Mouse (Mus musculus): ENCODE measurements around the gene Med23. TPM values are rescaled to one million over a fixed set of nuclear protein-coding genes. Genes with fewer than 3 reads are reported as not detected.

Gene Med23
- total and polyA plus RNA-seq, 2 experiments from 2014 or later: 7.1 to 35.0 TPM

DNA sequence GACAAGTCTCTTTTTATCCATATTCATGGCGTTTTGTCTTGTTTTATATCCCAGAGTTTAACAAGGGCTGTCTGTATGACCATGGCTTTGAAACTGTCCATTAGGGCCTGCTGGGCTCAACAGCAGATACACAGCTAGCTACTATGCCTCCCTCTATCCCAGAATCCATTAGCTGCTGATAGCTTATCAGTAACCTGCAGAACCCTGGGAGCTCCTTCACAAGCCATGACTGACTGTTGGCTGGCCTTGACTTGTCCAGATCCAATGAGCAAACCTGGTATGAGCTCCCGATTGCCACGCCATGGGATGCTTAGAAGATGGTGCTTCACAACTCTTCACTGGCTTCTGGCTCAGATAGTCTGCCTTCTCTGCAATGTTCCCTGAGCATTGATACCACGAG is 29.0 kb upstream of the Med23 start:
- peaks cover 6% of the 10 kb centered on the region; the same call in 1 of the 2 replicates for H3K9me3 ChIP-seq (replicated peaks; ENCODE audit: control insufficient read depth, low read length)
- H3K27me3 ChIP-seq (ENCODE audit: control insufficient read depth, insufficient read depth, low read length): no peaks in the 10 kb centered on the region
- no peak overlapping the region for H3K9ac ChIP-seq (replicated peaks; ENCODE audit: low read depth, low read length)
- H3K4me2 ChIP-seq (ENCODE audit: low read depth, low read length): no peak overlapping the region
- no peaks in the 10 kb centered on the region for H3K36me3 ChIP-seq (replicated peaks; ENCODE audit: control insufficient read depth, insufficient read depth, low read length)
- H3K4me3 ChIP-seq (ENCODE audit: low read depth, low read length): no peak overlapping the region
- TF ChIP-seq CTCF (IDR thresholded peaks at IDR 0.05; ENCODE audit: low read depth): no peak
- TF ChIP-seq EP300 (IDR thresholded peaks at IDR 0.05; ENCODE audit: low read depth): no peak
- no peak for DNase-seq (ENCODE audit: low spot score)
- H3K27ac ChIP-seq (ENCODE audit: low read depth): no peak overlapping the region
- ATAC-seq (ENCODE audit: insufficient read depth, low read depth): no peak
- 79% methylated on average over 4 of the region's 4 CpGs for WGBS
- no peaks in the 10 kb centered on the region for H3K4me1 ChIP-seq (ENCODE audit: control insufficient read depth, insufficient read depth)

DNA sequence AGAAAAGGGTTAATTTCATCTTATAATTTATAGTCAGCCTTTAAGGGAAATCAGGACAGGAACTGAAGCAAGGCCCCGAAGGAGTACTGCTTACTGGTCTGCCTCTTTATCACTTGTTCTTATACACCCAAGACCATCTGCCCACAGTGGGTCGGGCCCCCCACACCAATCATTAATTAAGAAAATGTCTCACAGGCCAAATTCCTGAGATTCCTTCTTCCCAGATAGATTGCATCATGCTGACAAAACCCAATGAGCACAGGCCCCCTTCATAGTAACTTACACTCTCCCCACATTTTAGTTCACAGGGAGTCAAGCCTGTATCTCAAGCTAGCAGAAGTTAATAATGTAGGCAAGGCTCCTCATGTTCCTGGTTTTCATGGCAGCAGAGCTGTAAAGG is 27.8 kb upstream of the Med23 start:
- Histone ChIP-seq H3K27ac (ENCODE audit: low read depth) (no peak overlapping the region), H3K4me3 (ENCODE audit: low read depth, low read length) (no peak overlapping the region), H3K9ac (replicated peaks; ENCODE audit: low read depth, low read length) (no peak overlapping the region), H3K4me1 (ENCODE audit: control insufficient read depth, insufficient read depth) (no peaks in the 10 kb centered on the region), H3K36me3 (replicated peaks; ENCODE audit: control insufficient read depth, insufficient read depth, low read length) (no peaks in the 10 kb centered on the region), H3K4me2 (ENCODE audit: low read depth, low read length) (no peak overlapping the region), H3K27me3 (ENCODE audit: control insufficient read depth, insufficient read depth, low read length) (no peaks in the 10 kb centered on the region), H3K9me3 (replicated peaks; ENCODE audit: control insufficient read depth, low read length) (peaks cover 6% of the 10 kb centered on the region; the same call in 1 of the 2 replicates)
- TF ChIP-seq EP300 (IDR thresholded peaks at IDR 0.05; ENCODE audit: low read depth) (no peak), CTCF (IDR thresholded peaks at IDR 0.05; ENCODE audit: low read depth) (no peak)
- DNase-seq (ENCODE audit: low spot score) (no peak), ATAC-seq (ENCODE audit: insufficient read depth, low read depth) (no peak)
- 24% methylated on average over 2 of the region's 2 CpGs for WGBS

DNA sequence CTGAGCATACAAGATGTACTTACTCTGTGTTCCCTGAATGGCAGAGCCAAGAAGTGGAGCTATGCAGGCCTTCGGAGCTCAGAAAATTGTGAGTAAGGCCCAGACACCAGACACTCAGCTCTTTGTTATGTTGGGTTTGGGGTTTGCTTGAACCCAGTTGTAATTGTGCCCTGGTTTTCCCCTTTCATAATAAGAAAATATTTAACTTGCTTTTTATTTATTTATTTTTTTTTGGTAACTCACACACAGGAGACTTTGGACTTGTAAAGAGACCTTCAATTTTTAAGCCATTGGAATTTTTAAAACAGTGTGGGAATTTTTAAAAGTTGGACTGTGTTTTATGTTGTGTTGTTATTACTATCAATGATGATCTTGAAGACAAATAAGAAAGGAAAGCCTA is 27.1 kb upstream of the Med23 start, which contains the start of gene Enpp3:
Enpp3 (minus strand) TSS at position 148 of the 400 bp plus-strand sequence.
- no peak within 1 kb of the TSS for H3K27ac ChIP-seq (ENCODE audit: low read depth)
- H3K9me3 ChIP-seq (replicated peaks; ENCODE audit: control insufficient read depth, low read length): peaks cover 6% of the 10 kb centered on the region; the same call in 1 of the 2 replicates
- no peaks in the 10 kb centered on the region for H3K27me3 ChIP-seq (ENCODE audit: control insufficient read depth, insufficient read depth, low read length)
- no peak within 1 kb of the TSS for H3K9ac ChIP-seq (replicated peaks; ENCODE audit: low read depth, low read length)
- 90% methylated on average over 1 of the region's 1 CpGs for WGBS
- H3K4me1 ChIP-seq (ENCODE audit: control insufficient read depth, insufficient read depth): no peaks in the 10 kb centered on the region
- ATAC-seq (ENCODE audit: insufficient read depth, low read depth) (no peak), DNase-seq (ENCODE audit: low spot score) (no peak)
- H3K4me3 ChIP-seq (ENCODE audit: low read depth, low read length): no peak within 1 kb of the TSS
- H3K4me2 ChIP-seq (ENCODE audit: low read depth, low read length): no peak within 1 kb of the TSS
- TF ChIP-seq EP300 (IDR thresholded peaks at IDR 0.05; ENCODE audit: low read depth): no peak
- TF ChIP-seq CTCF (IDR thresholded peaks at IDR 0.05; ENCODE audit: low read depth): no peak
- H3K36me3 ChIP-seq (replicated peaks; ENCODE audit: control insufficient read depth, insufficient read depth, low read length): no peaks in the 10 kb centered on the region

DNA sequence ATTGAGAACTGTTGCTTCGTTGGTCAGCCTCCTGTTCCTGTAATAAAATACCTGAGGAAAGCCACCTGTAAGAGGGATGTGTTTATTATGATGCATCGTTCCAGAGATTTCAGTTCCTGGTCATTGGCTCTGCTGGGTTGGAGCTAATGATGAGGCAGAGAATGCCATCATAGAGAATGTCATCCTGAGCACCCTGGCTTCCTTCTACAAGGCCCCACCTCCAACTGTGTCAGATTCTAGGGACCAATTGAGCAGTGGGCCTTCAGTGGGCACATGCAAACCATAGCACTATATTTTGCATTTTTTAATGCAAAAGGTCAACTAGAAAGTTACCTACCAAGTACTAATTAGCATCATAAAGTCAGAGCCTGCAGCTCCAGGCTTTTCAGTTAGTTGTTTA is 6.6 kb upstream of the Med23 start:
- Histone ChIP-seq H3K9ac (replicated peaks; ENCODE audit: low read depth, low read length) (no peak overlapping the region), H3K9me3 (replicated peaks; ENCODE audit: control insufficient read depth, low read length) (no peaks in the 10 kb centered on the region), H3K4me2 (ENCODE audit: low read depth, low read length) (no peak overlapping the region), H3K4me1 (ENCODE audit: control insufficient read depth, insufficient read depth) (no peaks in the 10 kb centered on the region), H3K4me3 (ENCODE audit: low read depth, low read length) (no peak overlapping the region), H3K36me3 (replicated peaks; ENCODE audit: control insufficient read depth, insufficient read depth, low read length) (no peaks in the 10 kb centered on the region), H3K27me3 (ENCODE audit: control insufficient read depth, insufficient read depth, low read length) (no peaks in the 10 kb centered on the region), H3K27ac (ENCODE audit: low read depth) (no peak overlapping the region)
- WGBS: 64% methylated on average over 2 of the region's 2 CpGs
- TF ChIP-seq CTCF (IDR thresholded peaks at IDR 0.05; ENCODE audit: low read depth) (no peak), EP300 (IDR thresholded peaks at IDR 0.05; ENCODE audit: low read depth) (no peak)
- DNase-seq (ENCODE audit: low spot score) (no peak), ATAC-seq (ENCODE audit: insufficient read depth, low read depth) (no peak)

- Histone ChIP-seq H3K4me2 (ENCODE audit: low read depth, low read length) (no peak overlapping the region), H3K9me3 (replicated peaks; ENCODE audit: control insufficient read depth, low read length) (no peaks in the 10 kb centered on the region), H3K27me3 (ENCODE audit: control insufficient read depth, insufficient read depth, low read length) (no peaks in the 10 kb centered on the region), H3K27ac (ENCODE audit: low read depth) (no peak overlapping the region), H3K4me3 (ENCODE audit: low read depth, low read length) (no peak overlapping the region), H3K4me1 (ENCODE audit: control insufficient read depth, insufficient read depth) (no peaks in the 10 kb centered on the region), H3K36me3 (replicated peaks; ENCODE audit: control insufficient read depth, insufficient read depth, low read length) (no peaks in the 10 kb centered on the region), H3K9ac (replicated peaks; ENCODE audit: low read depth, low read length) (no peak overlapping the region)
- TF ChIP-seq CTCF (IDR thresholded peaks at IDR 0.05; ENCODE audit: low read depth) (no peak), EP300 (IDR thresholded peaks at IDR 0.05; ENCODE audit: low read depth) (no peak)
- no peak for DNase-seq (ENCODE audit: low spot score)
- WGBS: 67% methylated on average over 6 of the region's 6 CpGs
- ATAC-seq (ENCODE audit: insufficient read depth, low read depth): no peak
Observed at GRCm38 (mm10) chr10:24864434-24864833, 5.4 kb upstream of the Med23 start.

DNA sequence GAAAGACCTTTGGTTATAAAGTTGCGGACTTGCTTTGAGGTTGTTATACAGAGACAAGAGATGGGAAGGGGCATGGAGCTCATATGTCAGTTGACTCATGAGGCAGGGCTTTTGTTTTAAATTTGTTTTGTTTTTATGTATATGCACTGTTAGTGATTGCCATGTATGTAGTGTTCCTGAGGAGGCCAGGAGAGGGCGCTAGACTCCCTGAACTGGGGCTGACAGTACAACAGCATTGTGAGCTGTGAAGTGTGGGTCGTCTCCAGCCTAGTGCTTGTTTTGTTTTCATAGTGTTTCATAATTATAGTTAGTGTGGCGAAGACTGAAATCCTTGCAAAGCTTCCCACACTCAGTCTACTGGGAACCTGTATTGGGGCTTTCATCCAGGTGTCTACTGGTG is 3.8 kb downstream of the Med23 start:
- no peak overlapping the region for H3K9ac ChIP-seq (replicated peaks; ENCODE audit: low read depth, low read length)
- ATAC-seq (ENCODE audit: insufficient read depth, low read depth): no peak
- no peak overlapping the region for H3K4me3 ChIP-seq (ENCODE audit: low read depth, low read length)
- H3K4me1 ChIP-seq (ENCODE audit: control insufficient read depth, insufficient read depth): no peaks in the 10 kb centered on the region
- peaks cover 62% of the 10 kb centered on the region for H3K36me3 ChIP-seq (replicated peaks; ENCODE audit: control insufficient read depth, insufficient read depth, low read length)
- TF ChIP-seq EP300 (IDR thresholded peaks at IDR 0.05; ENCODE audit: low read depth) (no peak), CTCF (IDR thresholded peaks at IDR 0.05; ENCODE audit: low read depth) (no peak)
- no peak overlapping the region for H3K4me2 ChIP-seq (ENCODE audit: low read depth, low read length)
- WGBS: 73% methylated on average over 4 of the region's 4 CpGs
- no peak overlapping the region for H3K27ac ChIP-seq (ENCODE audit: low read depth)
- no peaks in the 10 kb centered on the region for H3K27me3 ChIP-seq (ENCODE audit: control insufficient read depth, insufficient read depth, low read length)
- no peaks in the 10 kb centered on the region for H3K9me3 ChIP-seq (replicated peaks; ENCODE audit: control insufficient read depth, low read length)
- DNase-seq (ENCODE audit: low spot score): no peak
